7 mouse cellular contexts compared by ENCODE assay signal in the genomic region with DNA sequence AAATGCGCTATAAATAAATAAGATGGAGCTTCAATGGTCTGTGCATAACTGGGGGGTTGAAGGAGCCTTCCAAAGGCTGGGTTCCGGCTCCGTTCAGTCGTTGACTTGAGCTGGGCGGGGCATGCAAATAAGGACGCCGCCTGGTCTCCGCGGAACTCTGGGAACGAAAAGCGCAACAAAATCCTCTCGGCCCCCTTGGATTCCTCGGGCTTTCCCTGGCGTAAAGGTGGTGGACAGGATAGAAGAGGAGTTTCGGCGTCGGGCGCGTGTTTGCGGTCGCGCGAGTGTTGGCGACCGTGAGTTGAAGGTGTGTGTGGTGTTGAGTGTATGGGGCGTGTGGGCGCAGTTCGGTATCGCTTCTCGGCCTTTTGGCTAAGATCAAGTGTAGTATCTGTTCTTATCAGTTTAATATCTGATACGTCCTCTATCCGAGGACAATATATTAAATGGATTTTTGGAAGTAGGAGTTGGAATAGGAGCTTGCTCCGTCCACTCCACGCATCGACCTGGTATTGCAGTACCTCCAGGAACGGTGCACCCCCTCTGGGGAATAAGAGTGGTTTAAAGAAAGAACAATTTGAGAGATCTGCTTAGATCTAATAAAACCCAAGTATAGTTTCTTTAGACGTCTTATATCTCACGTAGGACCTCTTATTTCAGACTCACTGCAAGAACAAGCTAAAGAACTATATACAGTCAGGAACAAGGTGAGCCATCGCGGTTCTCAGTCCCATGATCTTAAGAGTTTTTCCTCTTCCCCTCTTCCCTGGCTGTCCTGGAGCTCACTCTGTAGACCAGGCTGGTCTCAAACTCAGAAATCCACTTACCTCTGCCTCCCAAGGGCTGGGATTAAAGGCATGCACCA. TPM values are rescaled to one million over a fixed set of nuclear protein-coding genes. Genes with fewer than 3 reads are reported as not detected.
DNase-seq lines count a peak whose midpoint lies in the region; ATAC-seq lines count a peak whose summit lies in the region.
"Not testable (repeated sequence)": the region's sequence is repeated elsewhere in the genome, so short reads cannot be mapped to it uniquely, and the experiment has no call there.

No protein-coding gene starts in this region.

- H3K36me3 ChIP-seq in intestine, embryonic 15.5 days; midbrain, embryonic 11.5 days (ENCODE audit: control insufficient read depth, insufficient read depth, low read length): not testable (repeated sequence)

- WGBS in intestine, embryonic 15.5 days: under 1% methylated on average over 38 of the region's 40 CpGs
- WGBS in midbrain, embryonic 11.5 days: under 1% methylated on average over 37 of the region's 40 CpGs

- peak; percentile 94 for ATAC-seq in intestine, embryonic 15.5 days
- ATAC-seq in midbrain, embryonic 11.5 days (ENCODE audit: low FRiP score): peak; percentile 92

- peak overlapping the region; percentile 53 for H3K4me2 ChIP-seq in intestine, embryonic 15.5 days (replicated peaks)
- H3K4me2 ChIP-seq in midbrain, embryonic 11.5 days: peak overlapping the region; percentile 43

- not testable (repeated sequence) for H3K27me3 ChIP-seq in intestine, embryonic 15.5 days (replicated peaks); midbrain, embryonic 11.5 days (ENCODE audit: control insufficient read depth, insufficient read depth, low read length)

- not testable (repeated sequence) for H3K4me1 ChIP-seq in intestine, embryonic 15.5 days (replicated peaks); midbrain, embryonic 11.5 days (ENCODE audit: control insufficient read depth, insufficient read depth, low read length)

- DNase-seq in adrenal gland, adult 2 months: peak; percentile 83
- peak; percentile 82 for DNase-seq in embryo, embryonic 11.5 days (ENCODE audit: low read depth, low spot score)
- DNase-seq in gastrocnemius, postnatal 36 days: peak; percentile 66 to 84
- peak; percentile 84 to 86 for DNase-seq in left cerebral cortex, postnatal 36 days (ENCODE audit: low spot score in 2 of 2)
- DNase-seq in midbrain, embryonic 11.5 days (ENCODE audit: low spot score, missing footprints): peak; percentile 96
- peak; percentile 91 for DNase-seq in skeletal muscle tissue, adult 2 months (ENCODE audit: low read depth, low spot score)

- not testable (repeated sequence) for H3K9me3 ChIP-seq in intestine, embryonic 15.5 days; midbrain, embryonic 11.5 days (ENCODE audit: control insufficient read depth, low read length)

- 0 out of 2 replicates have a peak overlapping the region, but pooled peaks have one; percentile 7 for H3K4me3 ChIP-seq in intestine, embryonic 15.5 days (replicated peaks)
- peak overlapping the region; percentile 13; the same call in 1 of the 2 replicates for H3K4me3 ChIP-seq in midbrain, embryonic 11.5 days (ENCODE audit: low read depth, low read length)

- peak overlapping the region; percentile 87 for H3K27ac ChIP-seq in intestine, embryonic 15.5 days
- H3K27ac ChIP-seq in midbrain, embryonic 11.5 days (ENCODE audit: low read depth, low read length): peak overlapping the region; percentile 95

- intact Hi-C loops in gastrocnemius, postnatal 36 days (cut with DNase I): loop anchor here (1.0 kb wide), 1 partner anchor 74 kb away; the partner anchor contains the start of gene Dhx8
- intact Hi-C loops in left cerebral cortex, postnatal 36 days (cut with DNase I): loop anchor here (1.0 kb wide), 1 partner anchor 74 kb away; the partner anchor contains the start of gene Dhx8

- peak overlapping the region; percentile 47 for H3K9ac ChIP-seq in intestine, embryonic 15.5 days
- H3K9ac ChIP-seq in midbrain, embryonic 11.5 days (ENCODE audit: low read length): peak overlapping the region; percentile 73

RNA-seq across cellular contexts. Expression of gene Arl4d, which starts 7.2 kb away (rescaled TPM):
- total RNA-seq in adrenal gland, adult 2 months (2021): 10 to 100 TPM; 10.8 to 16.6 TPM
- 4.0 and 4.8 TPM in 2 replicates for polyA plus RNA-seq in adrenal gland, adult 2 months (2012; rRNA removed)
- total RNA-seq in gastrocnemius, postnatal 36 days (2021): 1 to 10 TPM; 4.7 to 9.3 TPM
- polyA plus RNA-seq in intestine, embryonic 15.5 days (2015; fragmentation: Nextera tagmentation; extraction: Ambion mirVana): 7.6 and 7.8 TPM in 2 replicates
- 10 to 100 TPM; 18.3 to 38.8 TPM for total RNA-seq in left cerebral cortex, postnatal 36 days (2021)
- polyA plus RNA-seq in midbrain, embryonic 11.5 days (2014; fragmentation: Nextera tagmentation; extraction: Ambion mirVana): 3.9 and 4.4 TPM in 2 replicates

RNA-seq across cellular contexts. Expression of gene Rdm1, which starts 31.1 kb away (rescaled TPM):
- 10 to 100 TPM; 28.7 to 29.8 TPM for total RNA-seq in adrenal gland, adult 2 months (2021)
- polyA plus RNA-seq in adrenal gland, adult 2 months (2012; rRNA removed): 17.5 and 19.9 TPM in 2 replicates
- total RNA-seq in gastrocnemius, postnatal 36 days (2021): 10 to 100 TPM; 22.4 to 24.3 TPM
- polyA plus RNA-seq in intestine, embryonic 15.5 days (2015; fragmentation: Nextera tagmentation; extraction: Ambion mirVana): 34.5 and 35.8 TPM in 2 replicates
- total RNA-seq in left cerebral cortex, postnatal 36 days (2021): 1 to 10 TPM; 6.0 to 6.5 TPM
- 44.0 and 44.8 TPM in 2 replicates for polyA plus RNA-seq in midbrain, embryonic 11.5 days (2014; fragmentation: Nextera tagmentation; extraction: Ambion mirVana)

RNA-seq across cellular contexts. Expression of gene Gm11634, which starts 59.1 kb away (rescaled TPM):
- total RNA-seq in adrenal gland, adult 2 months (2021): not detected
- not detected in 2 replicates for polyA plus RNA-seq in adrenal gland, adult 2 months (2012; rRNA removed)
- not detected for total RNA-seq in gastrocnemius, postnatal 36 days (2021)
- not detected in 2 replicates for polyA plus RNA-seq in intestine, embryonic 15.5 days (2015; fragmentation: Nextera tagmentation; extraction: Ambion mirVana)
- not detected for total RNA-seq in left cerebral cortex, postnatal 36 days (2021)
- not detected in 2 replicates for polyA plus RNA-seq in midbrain, embryonic 11.5 days (2014; fragmentation: Nextera tagmentation; extraction: Ambion mirVana)

Comparison
In these comparisons a context has a peak if more than half of its experiments do, and no peak if none do; other contexts are left out.
1. Peak in every context shown above with its lines: DNase-seq, ATAC-seq, H3K4me3 ChIP-seq and H3K27ac ChIP-seq.